Mouse (Mus musculus) hindbrain, embryonic 13.5 days (tissue): ENCODE results near the gene Tbx2. TPM values are rescaled to one million over a fixed set of nuclear protein-coding genes. Genes with fewer than 3 reads are reported as not detected.
A peak's percentile ranks its signal among the peaks of the same experiment; 100 is the strongest.

ENCODE experiments used
- ATAC-seq: fragments of 200-750 bp; cut with Nextera tagmentation; 2 replicates; pipeline ENCODE4 v1.8.0; 2017; ENCODE audit warnings: moderate TSS enrichment; ENCODE audit not compliant: low FRiP score
- H3K27ac ChIP-seq: fragments of 300-500 bp; sonication (generic); 2 replicates; pipeline ENCODE4 v1.5.1; 2015; ENCODE audit warnings: inconsistent platforms, mild to moderate bottlenecking, moderate library complexity
- H3K27me3 ChIP-seq: fragments of 300-500 bp; sonication (generic); 2 replicates; pipeline ENCODE4 v1.6.1; 2015; ENCODE audit warnings: mild to moderate bottlenecking, inconsistent platforms
- H3K36me3 ChIP-seq: fragments of 300-500 bp; sonication (generic); 2 replicates; pipeline ENCODE4 v1.6.1; 2015; ENCODE audit warnings: mild to moderate bottlenecking, inconsistent platforms
- H3K4me1 ChIP-seq: fragments of 300-500 bp; sonication (generic); replicated peaks from 2 replicates; pipeline ENCODE4 v1.6.1; 2015; ENCODE audit warnings: inconsistent platforms
- H3K4me2 ChIP-seq: fragments of 300-500 bp; sonication (generic); 2 replicates; pipeline ENCODE4 v1.6.1; 2015; ENCODE audit warnings: inconsistent platforms, mild to moderate bottlenecking, moderate library complexity
- H3K4me3 ChIP-seq: fragments of 300-500 bp; sonication (generic); 2 replicates; pipeline ENCODE4 v1.5.1; 2015; ENCODE audit warnings: mild to moderate bottlenecking, inconsistent platforms
- H3K9ac ChIP-seq: fragments of 300-500 bp; sonication (generic); 2 replicates; pipeline ENCODE4 v1.6.1; 2015; ENCODE audit warnings: mild to moderate bottlenecking, inconsistent platforms
- H3K9me3 ChIP-seq: fragments of 300-500 bp; sonication (generic); 2 replicates; pipeline ENCODE4 v1.6.1; 2016; ENCODE audit warnings: inconsistent platforms
- WGBS: fragments of 180-500 bp; shearing (Covaris S2); methylation state at CpG from one replicate; pipeline ENCODE4 v1.1.7; 2015; 5-methylcytosine and 5-hydroxymethylcytosine counted together
- polyA plus RNA-seq: library from polyadenylated mRNA; unstranded; fragments of >200 nt; fragmentation: Nextera tagmentation; extraction: Ambion mirVana; gene quantifications from 2 replicates; pipeline ENCODE4 v1.2.1, GENCODE M21; 2015

The Tbx2 gene
- polyA plus RNA-seq, 1 experiment from 2014 or later, result 1.6 TPM

DNA sequence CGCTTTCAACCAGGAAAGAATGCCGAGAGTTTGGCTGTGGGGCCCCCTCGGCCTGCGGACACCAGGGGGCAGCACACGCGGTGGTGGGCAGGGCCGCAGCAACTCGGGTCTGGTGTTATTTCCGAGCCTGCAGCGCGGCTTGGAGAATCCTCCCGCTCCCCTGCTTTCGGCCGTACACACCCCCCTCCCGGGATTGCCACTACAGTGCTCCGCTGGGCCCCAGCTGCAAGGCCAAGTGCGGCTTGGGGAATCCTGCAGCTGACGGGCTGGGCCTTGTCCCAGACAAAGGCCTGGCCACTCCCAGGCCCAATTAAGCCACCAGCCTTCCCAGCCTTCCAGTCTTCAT lies 11.0 kb downstream of the Tbx2 start:
- Histone ChIP-seq H3K4me1 (peaks cover 39% of the 10 kb centered on the region), H3K4me3 (peak overlapping the region; percentile 42), H3K9ac (peak overlapping the region; percentile 65), H3K4me2 (peak overlapping the region; percentile 74), H3K27ac (no peak overlapping the region), H3K27me3 (peaks cover 98% of the 10 kb centered on the region), H3K9me3 (no peaks in the 10 kb centered on the region), H3K36me3 (no peaks in the 10 kb centered on the region)
- ATAC-seq, result peak; percentile 5; the same call in 1 of the 2 replicates
- 0% methylated on average over 18 of the region's 18 CpGs for WGBS

GRCm38 (mm10) chr11:85844144-85844965 lies 12.0 kb downstream of the Tbx2 start:
- H3K9me3 ChIP-seq, result no peaks in the 10 kb centered on the region

GRCm38 (mm10) chr11:85844971-85845370 lies 12.6 kb downstream of the Tbx2 start:
- ATAC-seq, result no peak
- Histone ChIP-seq H3K36me3 (no peaks in the 10 kb centered on the region), H3K27me3 (peaks cover 87% of the 10 kb centered on the region), H3K4me1 (peaks cover 39% of the 10 kb centered on the region), H3K4me3 (no peak overlapping the region), H3K9ac (no peak overlapping the region), H3K27ac (no peak overlapping the region), H3K4me2 (peak overlapping the region; percentile 74), H3K9me3 (no peaks in the 10 kb centered on the region)
- WGBS, result 36% methylated on average over 5 of the region's 5 CpGs

More at GRCm38 (mm10) chr11:85844144-85844965, 12.0 kb downstream of the Tbx2 start:
- H3K27ac ChIP-seq, result no peak overlapping the region
- under 1% methylated on average over 54 of the region's 54 CpGs for WGBS
- H3K36me3 ChIP-seq, result no peaks in the 10 kb centered on the region
- peaks cover 91% of the 10 kb centered on the region for H3K27me3 ChIP-seq
- peak overlapping the region; percentile 74 for H3K4me2 ChIP-seq
- H3K4me3 ChIP-seq, result peak overlapping the region; percentile 42
- H3K9ac ChIP-seq, result peak overlapping the region; percentile 65
- 0 out of 2 replicates have a peak, but pooled peaks have one; percentile 33 for ATAC-seq
- H3K4me1 ChIP-seq, result peaks cover 39% of the 10 kb centered on the region

DNA sequence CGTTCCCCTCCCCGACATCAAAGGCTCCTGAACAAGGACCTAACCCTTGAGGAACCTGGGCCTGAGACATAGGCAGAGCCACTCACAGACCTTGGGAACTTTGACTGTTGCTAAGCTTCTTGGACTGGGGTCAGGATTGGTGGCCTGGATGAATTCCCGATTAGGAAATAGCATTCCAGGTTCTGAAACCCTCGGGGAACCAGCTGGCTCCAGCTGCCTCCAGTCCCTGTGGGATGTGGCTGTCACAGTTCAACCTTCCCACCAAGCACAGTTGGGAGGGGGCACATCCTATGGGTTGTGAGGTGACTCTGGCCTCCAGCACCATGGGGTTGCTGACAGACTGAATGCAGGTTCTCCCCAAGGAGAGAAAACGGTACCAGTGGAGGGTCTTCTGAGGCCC lies 13.6 kb downstream of the Tbx2 start:
- peaks cover 30% of the 10 kb centered on the region for H3K4me1 ChIP-seq

DNA sequence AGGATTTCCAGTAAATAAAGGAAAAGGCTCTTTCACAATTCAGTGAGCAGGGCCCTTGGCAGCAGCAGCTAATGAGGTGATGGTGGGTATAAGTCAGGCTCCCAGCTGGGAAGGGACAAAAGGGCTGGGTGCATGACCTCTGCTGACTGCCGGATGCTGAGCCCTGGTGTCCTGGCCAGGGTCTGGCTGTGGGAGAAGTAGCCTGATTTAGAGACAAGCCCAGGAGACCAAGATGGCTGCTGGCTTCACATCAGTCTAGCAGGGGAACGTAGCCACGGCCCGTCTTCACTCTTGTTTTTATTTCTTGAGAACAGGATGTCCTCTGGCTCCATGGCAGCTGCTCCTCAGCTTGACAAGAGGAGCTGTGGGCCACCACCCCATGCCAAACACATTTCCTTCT lies 14.2 kb downstream of the Tbx2 start:
- Histone ChIP-seq H3K27ac (no peak overlapping the region), H3K27me3 (peaks cover 75% of the 10 kb centered on the region), H3K4me2 (no peak overlapping the region), H3K4me3 (no peak overlapping the region), H3K4me1 (peaks cover 30% of the 10 kb centered on the region), H3K9me3 (no peaks in the 10 kb centered on the region), H3K9ac (no peak overlapping the region), H3K36me3 (no peaks in the 10 kb centered on the region)
- 46% methylated on average over 4 of the region's 4 CpGs for WGBS
- no peak for ATAC-seq

More for the DNA sequence above, 13.6 kb downstream of the Tbx2 start:
- H3K4me2 ChIP-seq, result no peak overlapping the region
- H3K9ac ChIP-seq, result no peak overlapping the region
- ATAC-seq, result no peak
- H3K27ac ChIP-seq, result no peak overlapping the region
- peaks cover 81% of the 10 kb centered on the region for H3K27me3 ChIP-seq
- WGBS, result 49% methylated on average over 5 of the region's 5 CpGs
- no peaks in the 10 kb centered on the region for H3K36me3 ChIP-seq
- no peaks in the 10 kb centered on the region for H3K9me3 ChIP-seq
- no peak overlapping the region for H3K4me3 ChIP-seq

- Histone ChIP-seq H3K27me3 (peaks cover 50% of the 10 kb centered on the region), H3K36me3 (no peaks in the 10 kb centered on the region), H3K4me2 (peak overlapping the region; percentile 52), H3K9me3 (no peaks in the 10 kb centered on the region), H3K4me1 (peaks cover 6% of the 10 kb centered on the region), H3K27ac (no peak overlapping the region), H3K9ac (peak overlapping the region; percentile 51; the same call in 1 of the 2 replicates), H3K4me3 (peak overlapping the region; percentile 29)
- 3% methylated on average over 21 of the region's 21 CpGs for WGBS
- 0 out of 2 replicates have a peak, but pooled peaks have one; percentile 43 for ATAC-seq
These were observed 16.7 kb downstream of the Tbx2 start for GRCm38 (mm10) chr11:85849037-85849436.

DNA sequence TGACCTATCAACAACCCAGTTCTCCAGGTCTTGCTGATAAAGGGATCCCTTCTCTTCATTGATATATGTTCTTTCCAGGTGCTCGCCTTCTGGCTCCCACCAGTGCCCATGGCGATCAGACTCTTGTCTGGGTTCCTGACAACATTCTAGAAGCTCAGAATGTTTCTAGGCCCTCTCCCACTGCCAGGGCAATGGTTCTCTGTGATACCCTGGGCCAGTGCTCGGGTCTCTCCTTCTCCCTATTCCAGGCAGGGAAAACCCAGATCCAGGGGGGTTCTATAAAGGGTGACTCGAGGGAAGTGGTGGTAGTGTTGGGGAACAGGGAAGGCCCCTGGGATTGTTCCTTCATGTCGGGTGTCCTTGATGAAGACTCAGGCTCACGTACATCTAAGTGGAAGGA lies 17.9 kb downstream of the Tbx2 start, which contains the start of gene Gm11444:
Gene Gm11444 (minus strand): TSS at position 101 of the 400 bp plus-strand sequence.
- Histone ChIP-seq H3K4me1 (no peaks in the 10 kb centered on the region), H3K4me3 (peak within 1 kb of the TSS; percentile 29), H3K9ac (no peak within 1 kb of the TSS), H3K27ac (no peak within 1 kb of the TSS), H3K36me3 (no peaks in the 10 kb centered on the region), H3K4me2 (peak within 1 kb of the TSS; percentile 52), H3K27me3 (peaks cover 39% of the 10 kb centered on the region), H3K9me3 (no peaks in the 10 kb centered on the region)
- WGBS, result 80% methylated on average over 6 of the region's 6 CpGs
- no peak for ATAC-seq

DNA sequence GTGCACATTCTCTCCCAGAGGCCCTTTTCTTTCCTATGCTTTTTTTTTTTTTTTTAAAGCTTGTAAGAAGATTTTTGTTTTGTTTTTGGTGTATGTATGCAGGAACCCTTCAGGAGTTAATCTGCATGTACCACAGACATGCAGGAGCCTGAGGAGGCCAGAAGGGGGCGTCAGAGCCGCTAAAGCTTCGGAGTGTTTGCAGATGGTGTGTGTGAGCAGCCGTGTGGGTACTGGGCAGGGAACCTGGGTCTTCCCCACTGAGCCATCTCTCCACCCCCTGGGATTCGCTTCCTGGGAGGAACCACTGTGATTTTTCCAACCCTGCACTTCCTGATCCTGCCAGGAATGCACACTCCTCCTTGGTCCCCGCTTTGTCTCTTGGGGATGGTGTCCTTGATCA lies 18.4 kb downstream of the Tbx2 start:
- Histone ChIP-seq H3K27me3 (peaks cover 36% of the 10 kb centered on the region), H3K4me1 (no peaks in the 10 kb centered on the region), H3K4me2 (no peak overlapping the region), H3K9me3 (no peaks in the 10 kb centered on the region), H3K27ac (no peak overlapping the region), H3K9ac (no peak overlapping the region), H3K36me3 (no peaks in the 10 kb centered on the region), H3K4me3 (no peak overlapping the region)
- WGBS, result 48% methylated on average over 6 of the region's 6 CpGs
- ATAC-seq, result no peak

DNA sequence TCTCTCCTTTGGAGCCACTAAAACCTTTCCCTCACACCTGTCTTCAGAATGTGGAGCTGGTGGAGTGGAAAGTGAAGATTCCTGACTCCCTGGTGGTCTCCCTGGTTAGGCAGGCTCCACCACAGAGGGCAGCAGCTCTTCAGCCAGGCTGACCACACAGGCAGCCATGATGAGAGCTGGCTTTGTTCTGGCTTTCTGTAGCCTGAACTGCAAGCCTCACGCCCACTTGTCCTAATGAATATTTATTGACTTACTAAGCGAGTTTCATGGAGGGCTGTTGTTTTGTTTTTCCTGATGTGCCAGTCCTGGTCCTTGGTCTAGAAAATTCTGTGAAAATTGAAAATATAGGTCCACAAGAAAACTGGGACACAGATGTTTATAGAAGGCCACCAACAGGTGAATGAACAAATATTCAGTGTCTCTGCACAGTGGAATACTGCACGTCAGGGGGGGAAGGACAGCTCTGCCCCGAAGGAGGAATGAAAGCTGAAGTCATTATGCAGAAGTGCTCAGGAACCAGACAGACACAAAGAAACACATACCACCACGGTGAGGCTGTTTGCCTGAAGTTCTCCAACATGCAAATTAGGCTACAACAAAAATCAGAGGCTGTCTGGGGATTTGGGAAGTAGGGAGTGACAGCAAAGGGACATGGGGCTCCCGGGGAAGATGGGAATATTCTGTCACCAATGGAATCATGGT lies 25.8 kb downstream of the Tbx2 start:
- no peak overlapping the region for H3K27ac ChIP-seq
- H3K4me3 ChIP-seq, result no peak overlapping the region
- no peak overlapping the region for H3K9ac ChIP-seq
- H3K36me3 ChIP-seq, result no peaks in the 10 kb centered on the region
- H3K27me3 ChIP-seq, result 0 out of 2 replicates have a peak, but pooled peaks cover 4% of the 10 kb centered on the region
- ATAC-seq, result no peak
- no peak overlapping the region for H3K4me2 ChIP-seq
- 7% methylated on average over 6 of the region's 6 CpGs for WGBS
- peaks cover 7% of the 10 kb centered on the region; the same call in 1 of the 2 replicates for H3K4me1 ChIP-seq
- no peaks in the 10 kb centered on the region for H3K9me3 ChIP-seq

- Histone ChIP-seq H3K9me3 (no peaks in the 10 kb centered on the region), H3K36me3 (no peaks in the 10 kb centered on the region), H3K27me3 (no peaks in the 10 kb centered on the region), H3K9ac (no peak overlapping the region), H3K4me3 (no peak overlapping the region), H3K4me1 (no peaks in the 10 kb centered on the region), H3K27ac (no peak overlapping the region), H3K4me2 (no peak overlapping the region)
- WGBS, result 38% methylated on average over 7 of the region's 7 CpGs
- ATAC-seq, result no peak
These were observed 32.0 kb downstream of the Tbx2 start for GRCm38 (mm10) chr11:85864363-85864762.

DNA sequence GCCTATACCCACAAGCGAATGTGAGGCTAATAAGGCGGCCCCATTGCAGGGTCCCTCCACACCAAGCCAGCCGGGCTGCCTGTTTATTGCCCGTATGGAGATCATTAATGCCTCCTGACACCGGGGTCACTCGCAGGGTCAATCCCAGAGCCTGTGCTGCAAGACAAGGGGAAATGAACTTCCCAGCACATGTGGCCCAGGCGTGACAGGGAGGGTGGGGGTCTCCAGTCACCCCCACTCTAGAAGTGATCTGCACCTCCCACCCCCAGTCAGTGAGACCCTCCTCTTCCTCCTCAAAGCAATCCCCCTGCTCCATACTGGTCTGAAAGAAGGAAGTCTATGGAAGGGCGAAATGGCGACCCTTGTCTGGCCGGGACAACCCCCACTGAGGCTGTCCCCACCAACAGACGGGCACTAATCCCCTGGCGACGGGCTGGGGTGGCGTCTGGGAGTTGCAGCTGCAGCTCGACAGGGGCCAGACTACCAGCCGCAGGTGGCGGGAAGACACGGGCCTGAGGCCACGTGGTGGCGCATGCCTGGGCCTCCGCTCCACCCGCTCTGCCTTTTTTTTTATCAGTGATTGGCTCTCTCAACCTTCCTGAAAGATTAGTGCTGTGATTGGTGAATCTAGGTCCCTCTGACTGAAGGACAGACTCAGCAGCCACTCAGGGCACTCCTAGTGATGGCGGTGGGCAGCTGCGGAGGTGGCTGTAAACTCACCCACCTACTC lies 43.9 kb downstream of the Tbx2 start:
- no peak for ATAC-seq
- no peak overlapping the region for H3K4me2 ChIP-seq

GRCm38 (mm10) chr11:85884498-85884897 lies 52.1 kb downstream of the Tbx2 start:
- Histone ChIP-seq H3K9me3 (no peaks in the 10 kb centered on the region), H3K4me1 (peaks cover 9% of the 10 kb centered on the region; the same call in 1 of the 2 replicates), H3K36me3 (no peaks in the 10 kb centered on the region), H3K4me2 (no peak overlapping the region), H3K9ac (no peak overlapping the region), H3K27ac (no peak overlapping the region), H3K4me3 (no peak overlapping the region), H3K27me3 (peaks cover 84% of the 10 kb centered on the region)
- WGBS, result 36% methylated on average over 4 of the region's 4 CpGs
- no peak for ATAC-seq

More for the DNA sequence above, 43.9 kb downstream of the Tbx2 start:
- Histone ChIP-seq H3K4me3 (no peak overlapping the region), H3K9me3 (no peaks in the 10 kb centered on the region), H3K36me3 (no peaks in the 10 kb centered on the region), H3K27me3 (peaks cover 27% of the 10 kb centered on the region), H3K9ac (no peak overlapping the region), H3K27ac (no peak overlapping the region), H3K4me1 (no peaks in the 10 kb centered on the region)
- 69% methylated on average over 24 of the region's 24 CpGs for WGBS
